Mouse (Mus musculus) gonadal fat pad, adult 2 months (tissue): ENCODE results near the gene Krtap4-13. TPM values are rescaled to one million over a fixed set of nuclear protein-coding genes. Genes with fewer than 3 reads are reported as not detected.
"Not testable (repeated sequence)": the region's sequence is repeated elsewhere in the genome, so short reads cannot be mapped to it uniquely, and the experiment has no call there.

Experiments
- DNase-seq: peaks from one replicate; pipeline ENCODE4 v3.0.0-alpha.2; 2012; ENCODE audit warnings: low read depth
- polyA plus RNA-seq: library from polyadenylated mRNA; depleted of rRNA; stranded (reverse); fragments of >200 nt; gene quantifications from 2 replicates; pipeline ENCODE4 v1.2.3, GENCODE M21; 2012; rRNA removed

The Krtap4-13 gene
- polyA plus RNA-seq: not detected in 2 replicates

DNA sequence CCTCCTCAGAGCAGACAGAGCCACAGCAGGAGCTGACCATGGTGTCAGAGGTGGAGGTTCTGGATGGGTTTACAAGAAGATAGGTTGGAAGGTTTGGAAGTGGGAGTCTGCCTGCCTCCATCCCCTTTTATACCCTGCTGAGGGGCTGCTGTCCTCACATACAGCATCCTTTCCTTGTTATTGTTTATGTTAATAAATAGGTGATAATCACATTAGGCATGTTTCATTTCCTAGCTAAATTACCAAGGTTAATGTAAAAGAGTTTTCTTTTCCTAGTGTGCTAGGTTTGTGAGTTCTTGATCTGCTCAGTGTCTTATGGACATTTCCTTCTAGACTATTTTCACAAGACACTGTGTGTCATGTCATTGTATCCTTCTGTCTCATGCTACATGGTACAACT, at the start of gene Krtap4-13:
Gene Krtap4-13, minus strand, starts transcription at position 101 of the 400 bp plus-strand sequence.
- DNase-seq: not testable (repeated sequence)

DNA sequence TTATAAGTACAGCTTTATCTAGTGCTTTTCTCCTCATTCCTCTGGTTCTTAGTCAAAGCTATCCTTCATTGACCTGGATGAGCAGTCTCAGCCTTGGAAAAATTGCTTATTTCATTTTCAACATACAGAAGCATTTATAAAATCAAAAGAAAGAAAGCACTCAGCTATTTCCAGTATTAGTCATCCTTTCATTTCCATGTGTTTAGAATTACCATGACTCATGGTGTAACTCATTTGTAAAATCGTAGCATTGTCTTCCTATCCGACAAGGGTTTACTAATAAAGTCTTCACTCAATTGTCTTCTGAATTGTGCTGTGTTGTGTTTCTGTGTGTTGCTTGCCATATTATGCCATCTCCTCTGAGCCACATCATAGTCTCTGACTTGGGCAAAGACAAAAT, 49.1 kb upstream of the Krtap4-13 start:
- DNase-seq: no peak

DNA sequence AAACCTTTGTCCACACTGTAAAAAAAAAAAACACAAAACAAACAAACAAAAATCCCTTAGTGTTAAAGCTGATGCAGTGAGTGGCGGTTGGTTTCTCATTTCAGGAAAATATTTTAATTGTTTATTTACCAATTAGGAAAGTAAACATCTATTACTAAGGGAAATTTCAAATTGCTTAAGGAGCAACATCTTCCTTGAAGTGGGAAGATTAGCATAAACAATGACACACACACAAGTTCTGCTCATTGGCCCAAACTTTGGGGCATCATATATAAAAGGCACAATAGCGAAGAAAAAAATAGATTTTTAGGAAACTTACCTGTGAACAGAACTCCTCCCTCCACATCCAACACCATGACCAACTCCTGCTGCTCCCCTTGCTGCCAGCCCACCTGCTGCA, 47.9 kb upstream of the Krtap4-13 start, which contains the start of gene Gm11568:
Gene Gm11568, plus strand, starts transcription at position 301 of the 400 bp plus-strand sequence.
- DNase-seq: no peak

DNA sequence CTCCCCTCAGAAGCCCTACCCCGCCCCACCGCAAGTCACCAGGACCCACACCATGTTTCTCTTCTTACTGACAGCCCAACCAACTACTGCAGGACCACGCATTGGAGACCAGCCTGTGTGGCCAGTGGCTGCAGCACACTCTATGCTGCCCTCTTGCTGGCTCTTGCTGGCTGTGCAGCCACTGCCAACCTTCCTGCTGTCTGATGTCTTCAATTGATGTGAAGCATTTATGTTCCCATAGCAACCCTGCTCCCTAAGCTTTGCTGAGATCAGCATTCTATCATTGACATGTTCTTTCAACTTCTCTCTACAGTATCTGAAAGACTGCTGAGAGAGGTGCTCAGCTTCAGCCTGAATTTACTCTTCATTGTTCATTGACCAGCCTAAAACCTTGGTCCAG, 44.4 kb upstream of the Krtap4-13 start:
- DNase-seq: no peak

DNA sequence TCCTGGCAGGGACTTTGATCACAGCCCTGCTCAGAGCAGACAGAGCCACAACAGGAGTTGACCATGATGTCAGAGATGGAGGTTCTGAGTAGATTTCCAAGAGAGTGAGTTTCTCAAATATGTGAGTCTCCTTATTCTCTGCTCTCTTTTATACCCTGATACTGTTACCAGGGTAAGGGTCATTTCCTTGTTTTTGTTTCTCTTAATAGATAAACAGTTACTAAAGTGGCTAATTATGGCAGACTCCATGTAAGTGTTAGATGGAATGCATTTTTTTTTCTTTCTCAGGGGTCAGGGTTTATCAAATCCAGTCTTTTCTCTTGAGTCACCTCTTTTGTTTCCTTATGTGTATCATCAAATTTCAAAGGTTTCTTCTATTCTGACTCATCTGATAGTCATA, 41.8 kb upstream of the Krtap4-13 start, which contains the start of gene Krtap4-16:
Gene Krtap4-16, minus strand, starts transcription at position 101 of the 400 bp plus-strand sequence.
- no peak for DNase-seq

DNA sequence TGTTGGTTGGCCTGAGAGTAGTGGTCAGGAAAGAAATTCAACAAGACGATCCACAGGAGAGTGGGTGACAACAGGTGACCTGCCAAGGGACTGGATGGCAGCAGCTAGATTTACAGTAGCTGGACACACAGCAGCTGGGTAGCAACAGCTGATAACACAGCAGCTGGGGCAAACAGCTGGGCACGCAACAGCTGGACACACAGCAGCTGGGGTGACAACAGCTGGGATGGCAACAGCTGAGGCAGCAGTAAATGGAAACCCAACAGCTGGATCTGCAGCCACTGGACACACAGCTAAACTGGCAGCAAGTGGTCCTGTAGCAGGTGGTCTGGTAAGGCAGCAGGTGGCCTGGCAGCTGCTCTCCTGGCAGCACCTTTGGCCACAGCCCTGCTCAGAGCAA, 37.1 kb upstream of the Krtap4-13 start:
- no peak for DNase-seq

DNA sequence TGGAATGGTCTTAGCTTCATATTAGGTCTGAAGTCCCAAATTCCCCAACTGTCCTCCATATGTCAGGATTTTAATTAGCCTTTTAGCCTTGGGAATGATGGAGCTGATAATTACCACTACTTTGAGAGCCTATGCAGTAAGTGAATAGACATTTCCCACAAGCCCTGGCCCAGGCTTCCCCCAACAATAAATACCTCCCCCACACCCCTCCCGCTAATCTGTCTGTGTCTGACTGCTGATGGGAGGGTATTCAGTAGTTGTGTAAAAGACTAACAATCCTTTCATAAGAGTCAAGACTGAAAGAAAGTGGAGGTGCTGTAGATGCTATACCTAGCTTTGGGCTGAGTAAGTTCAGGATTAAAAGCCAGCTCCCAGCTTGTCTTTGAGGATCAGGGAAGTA, 32.5 kb upstream of the Krtap4-13 start:
- DNase-seq: no peak

DNA sequence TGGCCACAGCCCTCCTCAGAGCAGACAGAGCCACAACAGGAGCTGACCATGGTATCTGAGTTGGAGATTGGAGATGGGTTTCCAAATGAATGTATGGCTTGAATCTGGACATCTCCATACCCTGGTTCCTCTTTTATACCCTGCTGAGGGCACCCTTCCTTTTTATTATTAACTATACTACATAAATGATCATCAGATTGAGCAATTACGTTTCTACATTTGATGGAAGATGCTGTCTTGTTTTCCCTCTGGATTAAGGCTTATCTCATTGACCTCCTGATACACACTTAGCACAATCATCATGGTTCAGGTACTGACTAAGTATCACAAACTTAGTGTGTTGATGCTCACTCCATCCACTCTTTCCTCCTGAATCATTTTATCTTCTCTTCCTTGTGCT, 28.3 kb upstream of the Krtap4-13 start, which contains the start of gene 2300003K06Rik:
Gene 2300003K06Rik, minus strand, starts transcription at position 101 of the 400 bp plus-strand sequence.
- DNase-seq: no peak

DNA sequence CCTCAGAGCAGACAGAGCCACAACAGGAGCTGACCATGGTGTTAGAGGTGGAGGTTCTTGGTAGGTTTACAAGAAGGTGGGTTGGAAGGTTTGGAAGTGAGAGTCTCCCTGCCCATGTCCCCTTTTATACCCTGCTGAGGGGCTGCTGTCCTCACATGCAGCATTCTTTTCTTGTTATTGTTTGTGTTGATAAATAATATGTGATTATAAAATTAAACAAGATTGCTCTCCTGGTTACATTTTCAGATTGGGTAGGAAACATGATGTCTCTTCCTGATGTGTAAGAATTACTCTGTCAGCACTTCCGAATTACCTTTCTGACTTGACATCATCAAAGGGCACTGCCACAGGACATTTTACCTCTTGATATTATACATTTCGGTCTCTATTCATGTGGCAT, 5.9 kb upstream of the Krtap4-13 start, which contains the start of gene Gm11564:
Gene Gm11564, minus strand, starts transcription at position 101 of the 400 bp plus-strand sequence.
- DNase-seq: not testable (repeated sequence)

DNA sequence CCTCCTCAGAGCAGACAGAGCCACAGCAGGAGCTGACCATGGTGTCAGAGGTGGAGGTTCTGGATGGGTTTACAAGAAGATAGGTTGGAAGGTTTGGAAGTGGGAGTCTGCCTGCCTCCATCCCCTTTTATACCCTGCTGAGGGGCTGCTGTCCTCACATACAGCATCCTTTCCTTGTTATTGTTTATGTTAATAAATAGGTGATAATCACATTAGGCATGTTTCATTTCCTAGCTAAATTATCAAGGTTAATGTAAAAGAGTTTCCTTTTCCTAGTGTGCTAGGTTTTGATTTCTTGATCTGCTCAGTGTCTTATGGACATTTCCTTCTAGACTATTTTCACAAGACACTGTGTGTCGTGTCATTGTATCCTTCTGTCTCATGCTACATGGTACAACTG, 5.3 kb downstream of the Krtap4-13 start, which contains the start of gene Gm11554:
Gene Gm11554, minus strand, starts transcription at position 101 of the 400 bp plus-strand sequence.
- not testable (repeated sequence) for DNase-seq

DNA sequence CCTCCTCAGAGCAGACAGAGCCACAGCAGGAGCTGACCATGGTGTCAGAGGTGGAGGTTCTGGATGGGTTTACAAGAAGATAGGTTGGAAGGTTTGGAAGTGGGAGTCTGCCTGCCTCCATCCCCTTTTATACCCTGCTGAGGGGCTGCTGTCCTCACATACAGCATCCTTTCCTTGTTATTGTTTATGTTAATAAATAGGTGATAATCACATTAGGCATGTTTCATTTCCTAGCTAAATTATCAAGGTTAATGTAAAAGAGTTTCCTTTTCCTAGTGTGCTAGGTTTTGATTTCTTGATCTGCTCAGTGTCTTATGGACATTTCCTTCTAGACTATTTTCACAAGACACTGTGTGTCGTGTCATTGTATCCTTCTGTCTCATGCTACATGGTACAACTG, 10.9 kb downstream of the Krtap4-13 start, which contains the start of gene Gm11569:
Gene Gm11569, minus strand, starts transcription at position 101 of the 400 bp plus-strand sequence.
- not testable (repeated sequence) for DNase-seq

DNA sequence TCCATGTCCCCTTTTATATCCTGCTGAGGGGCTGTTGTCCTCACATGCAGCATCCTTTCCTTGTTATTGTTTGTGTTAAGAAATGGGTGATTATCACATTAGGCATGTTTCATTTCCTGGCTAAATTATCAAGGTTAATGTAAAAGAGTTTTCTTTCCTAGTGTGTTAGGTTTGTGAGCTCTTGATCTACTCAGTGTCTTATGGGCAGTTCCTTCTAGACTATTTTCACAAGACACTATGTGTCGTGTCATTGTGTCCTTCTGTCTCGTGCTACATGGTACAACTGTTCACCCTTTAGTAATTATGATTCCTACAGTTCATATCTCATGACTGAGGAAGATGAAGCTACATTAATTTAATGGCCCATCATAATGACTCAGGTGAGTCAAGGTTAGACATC, 16.3 kb downstream of the Krtap4-13 start, which contains the start of gene Gm11596:
Gene Gm11596, minus strand, starts transcription at position 101 of the 400 bp plus-strand sequence.
- DNase-seq: no peak

DNA sequence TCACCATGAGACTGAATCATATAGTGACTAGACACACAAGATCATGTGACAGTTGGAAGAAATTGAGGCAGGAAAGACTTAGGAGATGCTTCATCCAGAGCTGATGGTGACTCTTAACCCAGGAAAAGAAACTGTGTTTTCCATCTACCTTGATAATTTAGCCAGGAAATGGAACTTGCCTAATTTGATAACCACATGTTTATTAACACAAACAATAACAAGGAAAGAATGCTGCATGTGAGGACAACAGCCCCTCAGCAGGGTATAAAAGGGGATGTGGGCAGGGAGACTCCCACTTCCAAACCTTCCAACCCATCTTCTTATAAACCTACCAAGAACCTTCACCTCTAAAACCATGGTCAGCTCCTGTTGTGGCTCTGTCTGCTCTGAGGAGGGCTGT, 24.8 kb downstream of the Krtap4-13 start, which contains the start of gene Krtap4-9:
Gene Krtap4-9, plus strand, starts transcription at position 301 of the 400 bp plus-strand sequence.
- not testable (repeated sequence) for DNase-seq

DNA sequence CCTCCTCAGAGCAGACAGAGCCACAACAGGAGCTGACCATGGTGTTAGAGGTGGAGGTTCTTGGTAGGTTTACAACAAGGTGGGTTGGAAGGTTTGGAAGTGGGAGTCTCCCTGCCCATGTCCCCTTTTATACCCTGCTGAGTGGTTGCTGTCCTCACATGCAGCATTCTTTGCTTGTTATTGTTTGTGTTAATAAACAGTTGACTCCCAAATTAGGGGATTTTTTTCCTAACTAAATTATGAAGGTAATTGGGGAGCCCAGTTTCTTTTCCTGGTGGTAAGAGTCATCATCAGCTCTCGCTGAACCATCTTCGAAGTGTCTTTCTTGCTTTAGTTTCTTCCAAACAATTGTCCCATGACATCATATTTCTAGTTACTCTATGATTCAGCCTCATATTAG, 29.1 kb downstream of the Krtap4-13 start, which contains the start of gene Krtap4-8:
Gene Krtap4-8, minus strand, starts transcription at position 101 of the 400 bp plus-strand sequence.
- DNase-seq: no peak

DNA sequence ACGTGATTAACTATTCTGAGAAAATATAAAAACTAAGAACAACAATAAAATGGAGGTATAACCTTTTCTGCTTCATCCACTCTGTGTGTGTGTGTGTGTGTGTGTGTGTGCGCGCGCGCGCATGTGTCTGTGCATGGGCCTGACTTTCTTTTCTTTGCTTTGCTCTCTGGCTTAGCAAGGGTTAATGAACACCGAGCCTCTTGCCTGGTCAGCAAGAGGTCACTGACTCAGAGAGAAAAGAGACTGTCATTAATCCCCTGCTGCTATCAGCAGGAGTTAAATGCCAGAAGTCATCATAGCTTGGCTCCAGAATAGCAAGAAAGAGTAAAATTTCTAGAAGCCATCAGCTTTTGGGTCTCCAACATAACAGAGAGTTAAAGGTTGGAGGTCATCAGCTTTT, 31.3 kb downstream of the Krtap4-13 start:
- DNase-seq: no peak

DNA sequence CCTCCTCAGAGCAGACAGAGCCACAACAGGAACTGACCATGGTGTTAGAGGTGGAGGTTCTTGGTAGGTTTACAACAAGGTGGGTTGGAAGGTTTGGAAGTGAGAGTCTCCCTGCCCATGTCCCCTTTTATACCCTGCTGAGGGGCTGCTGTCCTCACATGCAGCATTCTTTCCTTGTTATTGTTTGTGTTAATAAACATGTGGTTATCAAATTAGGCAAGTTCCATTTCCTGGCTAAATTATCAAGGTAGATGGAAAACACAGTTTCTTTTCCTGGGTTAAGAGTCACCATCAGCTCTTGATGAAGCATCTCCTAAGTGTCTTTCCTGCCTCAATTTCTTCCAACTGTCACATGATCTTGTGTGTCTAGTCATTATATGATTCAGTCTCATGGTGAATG, 36.9 kb downstream of the Krtap4-13 start, which contains the start of gene Gm11595:
Gene Gm11595, minus strand, starts transcription at position 101 of the 400 bp plus-strand sequence.
- DNase-seq: not testable (repeated sequence)

DNA sequence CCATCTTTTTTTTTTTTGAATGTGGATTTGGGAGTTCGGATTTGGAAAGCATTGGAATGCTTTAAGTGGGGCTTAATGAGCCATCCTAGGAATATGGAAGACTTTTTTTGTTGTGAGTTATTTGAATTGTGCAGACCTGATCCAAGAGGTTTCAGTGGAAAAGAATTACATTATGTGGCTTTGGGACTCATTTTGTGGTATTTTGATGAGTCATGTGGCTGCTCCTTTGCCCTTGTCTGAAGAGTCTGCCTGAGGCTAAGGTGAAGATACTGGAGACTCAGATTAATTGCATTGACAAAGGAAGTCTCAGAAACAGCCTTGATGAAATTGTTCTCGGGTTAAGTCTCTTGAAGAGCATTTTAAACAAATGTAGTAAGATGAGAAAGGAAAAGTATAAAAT, 41.3 kb downstream of the Krtap4-13 start:
- no peak for DNase-seq

Other genes starting within 250 kb of the Krtap4-13 start
- gene Krtap3-1, start 243.3 kb downstream of the Krtap4-13 start, polyA plus RNA-seq: not detected in 2 replicates
- not detected in 2 replicates for gene Krtap1-5, start 228.9 kb downstream of the Krtap4-13 start, polyA plus RNA-seq
- not detected in 2 replicates for gene Krtap1-4, start 226.2 kb downstream of the Krtap4-13 start, polyA plus RNA-seq
- gene Krtap1-3, start 218.6 kb downstream of the Krtap4-13 start, polyA plus RNA-seq: not detected in 2 replicates
- gene Krtap9-3, start 211.8 kb downstream of the Krtap4-13 start, polyA plus RNA-seq: not detected in 2 replicates
- not detected in 2 replicates for gene Gm11938, start 206.6 kb downstream of the Krtap4-13 start, polyA plus RNA-seq
- not detected in 2 replicates for gene Gm11937, start 199.7 kb downstream of the Krtap4-13 start, polyA plus RNA-seq
- gene Krtap2-4, start 195.0 kb downstream of the Krtap4-13 start, polyA plus RNA-seq: not detected in 2 replicates
- not detected in 2 replicates for gene Gm11562, start 189.5 kb downstream of the Krtap4-13 start, polyA plus RNA-seq
- not detected in 2 replicates for gene Krtap4-1, start 181.7 kb downstream of the Krtap4-13 start, polyA plus RNA-seq
- not detected in 2 replicates for gene Krtap4-2, start 174.8 kb downstream of the Krtap4-13 start, polyA plus RNA-seq
- gene Krtap4-7, start 165.8 kb downstream of the Krtap4-13 start, polyA plus RNA-seq: not detected in 2 replicates
- gene Gm11555, start 159.7 kb downstream of the Krtap4-13 start, polyA plus RNA-seq: not detected in 2 replicates
- gene Gm11563, start 150.9 kb downstream of the Krtap4-13 start, polyA plus RNA-seq: not detected in 2 replicates
- gene Krtap4-6, start 143.9 kb downstream of the Krtap4-13 start, polyA plus RNA-seq: not detected in 2 replicates
- not detected in 2 replicates for gene Gm14190, start 119.2 kb downstream of the Krtap4-13 start, polyA plus RNA-seq
- gene Gm14180, start 75.6 kb downstream of the Krtap4-13 start, polyA plus RNA-seq: not detected in 2 replicates
- gene Gm11595, start 37.0 kb downstream of the Krtap4-13 start, polyA plus RNA-seq: not detected in 2 replicates
- gene Krtap4-8, start 29.2 kb downstream of the Krtap4-13 start, polyA plus RNA-seq: not detected in 2 replicates
- gene Krtap4-9, start 24.7 kb downstream of the Krtap4-13 start, polyA plus RNA-seq: not detected in 2 replicates
- not detected in 2 replicates for gene Gm11596, start 16.4 kb downstream of the Krtap4-13 start, polyA plus RNA-seq
- gene Gm11569, start 11.0 kb downstream of the Krtap4-13 start, polyA plus RNA-seq: not detected in 2 replicates
- not detected in 2 replicates for gene Gm11554, start 5.4 kb downstream of the Krtap4-13 start, polyA plus RNA-seq
- not detected in 2 replicates for gene Gm11564, start 5.8 kb upstream of the Krtap4-13 start, polyA plus RNA-seq
- gene 2300003K06Rik, start 28.2 kb upstream of the Krtap4-13 start, polyA plus RNA-seq: not detected in 2 replicates
- gene Krtap4-16, start 41.7 kb upstream of the Krtap4-13 start, polyA plus RNA-seq: not detected in 2 replicates
- not detected in 2 replicates for gene Gm11568, start 48.0 kb upstream of the Krtap4-13 start, polyA plus RNA-seq
- gene Gm11559, start 54.6 kb upstream of the Krtap4-13 start, polyA plus RNA-seq: not detected in 2 replicates
- not detected in 2 replicates for gene Krtap9-1, start 63.5 kb upstream of the Krtap4-13 start, polyA plus RNA-seq
- gene Gm11567, start 69.3 kb upstream of the Krtap4-13 start, polyA plus RNA-seq: not detected in 2 replicates
- not detected in 2 replicates for gene Krtap31-1, start 98.0 kb upstream of the Krtap4-13 start, polyA plus RNA-seq
- not detected in 2 replicates for gene Gm11565, start 104.9 kb upstream of the Krtap4-13 start, polyA plus RNA-seq
- gene Krtap31-2, start 126.4 kb upstream of the Krtap4-13 start, polyA plus RNA-seq: not detected in 2 replicates
- not detected in 2 replicates for gene Krtap9-5, start 138.6 kb upstream of the Krtap4-13 start, polyA plus RNA-seq
- gene Krtap29-1, start 169.2 kb upstream of the Krtap4-13 start, polyA plus RNA-seq: not detected in 2 replicates
- gene Krtap16-1, start 176.7 kb upstream of the Krtap4-13 start, polyA plus RNA-seq: not detected in 2 replicates
- not detected in 2 replicates for gene Krtap17-1, start 184.1 kb upstream of the Krtap4-13 start, polyA plus RNA-seq
- 0.09 TPM in 1 of 2 replicates, not detected in the other for gene Krt33a, start 206.3 kb upstream of the Krtap4-13 start, polyA plus RNA-seq
- gene Krt33b, start 220.0 kb upstream of the Krtap4-13 start, polyA plus RNA-seq: not detected in 2 replicates
- gene Krt34, start 231.7 kb upstream of the Krtap4-13 start, polyA plus RNA-seq: not detected in 2 replicates
- gene Krt31, start 240.7 kb upstream of the Krtap4-13 start, polyA plus RNA-seq: 0.16 and 0.19 TPM in 2 replicates